Mouse (Mus musculus) right cerebral cortex, adult 2 months (tissue): ENCODE data around the gene Maea.
"Not testable (repeated sequence)": the region's sequence is repeated elsewhere in the genome, so short reads cannot be mapped to it uniquely, and the experiment has no call there.

Source experiments
- DNase-seq, 2 experiments: peaks; one replicate each; pipeline ENCODE4 v3.0.0; 2021 to 2022; ENCODE audit warnings: low spot score in 2 of 2

Maea gene

DNA sequence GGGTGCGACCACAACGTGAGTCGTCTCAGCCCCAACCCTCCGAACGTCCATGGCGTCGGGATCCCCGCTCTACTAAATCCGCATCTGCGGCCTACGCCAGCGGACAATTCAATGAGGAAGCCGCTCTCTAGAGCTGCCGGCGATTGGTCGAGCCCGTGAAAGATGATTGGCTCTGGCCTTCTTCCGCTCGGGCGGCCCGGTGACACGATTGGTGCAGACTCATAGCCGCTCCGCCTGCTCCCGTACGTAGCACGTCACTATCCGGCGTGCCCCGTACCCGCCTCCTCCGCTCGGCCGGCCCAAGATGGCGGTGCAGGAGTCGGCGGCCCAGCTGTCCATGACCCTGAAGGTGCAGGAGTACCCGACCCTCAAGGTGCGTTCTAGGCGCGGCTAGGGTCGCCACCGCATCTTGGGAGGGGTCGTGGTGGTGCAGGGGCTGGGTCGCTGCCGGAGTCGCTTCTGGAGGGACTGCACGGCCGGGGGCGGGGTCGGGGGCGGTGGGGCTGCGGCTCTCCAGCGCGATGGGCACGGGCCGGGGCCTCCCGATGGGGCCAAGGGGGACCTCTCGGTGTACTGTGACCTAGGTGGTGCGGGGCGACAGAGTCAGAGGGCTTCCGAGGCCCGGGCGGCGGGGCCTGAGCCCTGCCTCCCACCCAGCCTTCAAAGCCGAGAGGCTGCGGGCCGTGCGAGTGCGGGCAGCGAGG lies at the start of gene Maea:
Maea (plus strand) TSS at position 237 of the 704 bp plus-strand sequence.
- peak; percentile 97 to 98 for DNase-seq

DNA sequence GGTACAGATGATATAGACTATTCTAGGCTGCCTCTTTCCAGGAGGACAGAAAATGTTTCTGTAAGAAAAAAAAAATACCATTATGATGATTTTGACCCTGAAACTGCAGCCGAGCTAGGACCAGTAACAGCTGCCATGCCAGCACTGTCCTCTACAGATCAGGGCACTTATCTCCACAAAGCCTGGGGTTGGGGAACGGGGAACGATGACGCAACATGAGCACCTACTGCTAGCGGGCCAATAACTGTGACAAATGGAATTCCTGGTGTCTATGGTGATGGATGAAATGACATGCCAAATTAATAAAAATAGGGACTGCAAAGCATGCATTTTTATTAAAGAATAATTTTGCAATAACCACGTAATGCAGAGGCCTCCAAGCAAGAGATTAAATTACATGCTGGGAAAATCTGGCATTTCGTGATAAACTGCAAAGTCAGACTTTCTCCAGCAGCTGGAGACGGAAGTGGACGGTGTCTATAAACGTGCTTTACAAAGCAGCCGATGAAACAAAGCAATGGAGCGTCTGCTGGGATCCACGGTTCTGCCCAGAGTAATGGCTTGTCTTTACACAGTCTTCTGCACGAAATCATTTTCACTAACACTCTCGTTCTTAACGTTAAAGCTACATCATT lies 41.4 kb upstream of the Maea start:
- DNase-seq: no peak

DNA sequence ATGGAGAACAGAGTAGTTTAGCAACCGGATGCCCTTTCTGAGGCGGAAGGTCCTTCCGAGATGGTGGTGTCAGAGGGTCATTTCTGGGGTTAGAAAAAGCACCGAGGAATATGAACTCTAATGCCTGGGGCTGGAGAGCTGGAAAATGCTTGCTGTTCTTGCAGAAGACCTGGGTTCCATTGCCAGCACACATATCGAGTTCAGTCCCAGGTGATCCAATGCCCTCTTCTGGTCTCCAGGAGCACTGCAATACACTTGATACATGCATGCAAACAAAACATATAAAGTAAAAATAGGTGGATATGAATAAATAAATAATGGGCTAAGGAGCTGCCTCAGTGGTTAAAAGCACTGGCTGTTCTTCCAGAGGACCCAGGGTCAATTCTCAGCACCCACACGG lies 38.1 kb upstream of the Maea start:
- DNase-seq: no peak

DNA sequence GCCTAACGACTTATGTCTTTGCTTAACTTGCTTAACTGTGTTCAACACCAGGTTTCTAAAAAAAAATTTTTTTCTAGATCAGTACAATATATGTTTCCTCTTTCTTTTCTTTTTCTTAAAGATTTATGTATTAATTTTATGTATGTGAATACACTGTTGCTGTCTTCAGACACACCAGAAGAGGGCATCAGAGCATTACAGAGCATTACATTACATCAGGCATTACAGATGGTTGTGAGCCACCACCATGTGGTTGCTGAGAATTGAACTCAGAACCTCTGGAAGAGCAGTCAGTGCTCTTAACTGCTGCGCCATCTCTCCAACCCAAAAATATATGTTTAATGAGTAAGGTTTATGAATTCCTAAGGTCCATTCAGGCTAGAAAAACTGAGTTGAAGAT lies 33.5 kb upstream of the Maea start:
- no peak for DNase-seq

DNA sequence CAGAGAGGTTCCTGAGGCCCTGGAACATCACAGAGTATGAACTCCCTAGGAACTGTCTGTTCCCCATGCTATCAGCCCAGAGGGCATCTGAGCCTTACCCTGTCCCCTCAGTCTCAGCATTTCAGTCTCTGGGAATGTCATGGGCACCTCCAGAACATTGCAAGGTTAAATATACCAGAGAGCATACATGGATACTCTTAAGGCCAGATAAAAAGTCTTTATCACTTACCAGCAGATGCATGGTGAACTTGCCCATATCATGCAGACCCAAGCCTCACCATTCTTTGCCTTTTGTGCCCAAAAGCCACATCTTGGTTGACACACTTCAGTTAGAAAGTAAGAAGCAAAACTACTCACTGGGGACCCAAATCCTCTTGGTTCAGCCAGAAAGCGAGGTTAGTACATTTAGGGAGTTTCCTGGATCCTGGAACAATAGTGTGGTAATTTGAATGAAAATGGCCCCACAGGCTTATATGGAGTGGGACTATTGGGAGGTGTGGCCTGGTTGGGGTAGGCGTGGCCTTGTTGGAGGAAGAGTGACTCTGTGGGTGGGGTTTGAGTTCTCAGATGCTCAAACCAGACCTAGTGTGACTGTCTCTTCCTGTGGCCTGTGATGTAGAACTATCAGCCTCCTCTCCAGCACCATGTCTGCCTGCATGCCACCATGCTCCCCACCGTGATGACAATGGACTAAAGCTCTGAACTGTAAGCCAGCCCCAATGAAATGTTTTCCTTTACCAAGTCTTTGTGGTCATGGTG lies 24.4 kb upstream of the Maea start:
- no peak for DNase-seq

DNA sequence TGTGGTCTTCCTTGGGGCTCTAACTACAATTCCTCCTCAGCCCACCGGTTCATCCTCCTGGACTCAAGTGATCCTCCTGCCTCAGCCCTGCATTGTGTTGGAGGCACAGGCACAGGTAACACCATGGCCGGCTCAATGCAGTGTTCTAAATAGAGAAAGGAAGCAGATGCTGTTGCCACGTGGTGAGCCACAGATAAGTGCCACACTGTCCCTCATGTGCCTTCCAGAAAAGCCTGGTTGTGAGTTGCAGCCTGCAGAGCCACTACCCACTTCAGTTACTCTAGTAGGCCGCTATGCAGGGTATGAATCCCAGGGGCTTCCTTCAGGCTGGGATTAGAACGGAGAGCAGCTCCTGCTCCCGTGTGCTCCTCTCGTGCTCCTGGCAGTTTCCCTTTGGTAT lies 23.1 kb upstream of the Maea start:
- no peak for DNase-seq

DNA sequence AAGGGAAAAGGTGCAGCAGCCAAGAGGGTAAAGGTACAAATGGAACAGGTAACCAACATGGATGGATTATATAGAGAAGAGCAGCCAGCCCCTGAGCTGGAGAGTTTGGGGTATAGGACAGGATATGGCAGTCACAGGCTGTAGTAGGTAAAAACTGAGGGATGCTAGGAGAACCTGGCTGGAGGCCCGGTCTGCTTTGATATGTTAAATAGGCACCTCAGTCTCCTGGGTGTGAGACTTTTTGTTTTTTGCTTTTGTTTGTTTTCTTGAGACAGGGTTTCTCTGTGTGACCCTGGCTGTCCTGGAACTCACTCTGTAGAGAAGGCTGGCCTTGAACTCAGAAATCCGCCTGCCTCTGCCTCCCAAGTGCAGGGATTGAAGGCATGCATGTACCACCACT lies 10.8 kb upstream of the Maea start:
- no peak for DNase-seq

DNA sequence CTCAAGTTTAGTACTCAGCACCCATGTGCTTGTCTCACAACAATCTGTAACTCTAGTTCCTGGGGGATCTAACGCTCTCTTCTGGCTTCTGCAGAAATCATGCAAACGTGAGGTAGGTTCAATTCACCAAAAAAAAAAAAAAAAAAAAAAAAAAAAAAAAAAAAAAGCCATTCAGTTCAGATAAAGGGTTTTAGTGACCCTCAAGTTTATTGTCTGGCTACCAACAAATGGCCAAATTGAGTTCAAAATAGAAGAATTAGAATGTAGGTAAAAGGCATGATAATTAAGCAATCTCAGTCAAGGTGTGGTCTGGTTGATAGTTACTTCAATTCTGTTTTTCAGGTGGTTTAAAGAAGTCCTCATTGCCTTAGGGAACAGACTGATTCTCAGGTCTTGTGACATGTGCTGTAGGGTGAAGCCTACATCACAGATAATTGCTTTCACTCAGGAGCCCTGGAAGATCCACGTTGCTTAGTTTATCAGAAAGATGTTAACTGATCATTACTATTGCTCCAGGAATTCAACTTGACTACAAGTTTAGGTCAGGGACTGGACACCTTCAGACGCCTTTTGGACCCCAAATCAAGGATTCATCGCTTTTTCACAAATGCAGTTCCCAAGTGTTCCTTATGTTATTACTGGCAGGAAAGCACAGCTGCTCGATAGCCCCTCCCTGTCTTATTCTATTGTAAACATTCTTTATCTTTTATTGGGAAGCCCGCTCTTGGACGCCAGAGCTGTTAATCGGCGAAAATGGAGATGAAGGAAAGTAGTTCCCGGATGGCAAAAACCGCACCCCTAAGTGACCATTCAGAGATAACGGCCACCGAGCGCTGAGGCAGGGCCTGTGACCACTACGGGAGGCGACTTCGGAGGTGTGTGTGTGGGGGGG lies 682 bp upstream of the Maea start:
- DNase-seq: no peak

DNA sequence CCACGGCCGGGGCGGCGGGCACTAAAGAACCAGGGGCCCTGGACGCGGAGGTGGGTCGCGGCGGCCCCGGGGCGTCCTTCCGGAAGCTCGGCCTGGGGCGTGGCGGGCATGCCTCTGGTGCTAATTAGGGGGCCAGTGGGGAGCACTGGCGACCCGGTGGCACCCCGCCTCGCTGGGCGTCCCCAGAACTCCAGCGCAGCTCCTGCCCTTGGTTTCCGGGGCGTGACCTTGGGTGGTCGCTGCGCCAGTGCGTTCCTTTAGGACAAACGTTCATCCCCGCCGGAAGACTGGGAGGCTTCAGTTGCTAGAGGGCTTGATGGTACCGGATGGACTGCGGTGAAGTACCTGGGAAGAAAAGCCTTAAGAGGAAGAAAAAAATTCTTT lies 660 bp downstream of the Maea start:
- peak; percentile 10 to 16 for DNase-seq

DNA sequence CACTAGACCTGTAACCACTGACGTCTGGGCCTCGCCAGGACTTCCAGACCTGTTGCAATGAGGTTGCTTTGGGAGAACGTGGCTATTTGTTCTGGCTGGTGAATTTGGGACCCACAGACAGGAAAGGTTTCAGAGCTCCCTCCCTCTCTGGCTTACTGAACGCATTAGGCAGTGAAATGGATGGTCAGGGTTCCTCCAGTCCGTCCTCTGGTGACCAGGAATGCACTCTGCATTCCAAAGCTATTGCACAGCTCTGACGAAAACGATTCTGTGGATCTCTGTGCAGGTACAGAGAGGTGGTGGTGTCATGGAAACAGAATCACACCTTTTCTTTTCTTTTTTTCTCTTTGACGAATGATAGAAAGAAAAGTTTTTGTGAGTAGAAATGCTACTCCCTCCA lies 1.9 kb downstream of the Maea start:
- no peak for DNase-seq

DNA sequence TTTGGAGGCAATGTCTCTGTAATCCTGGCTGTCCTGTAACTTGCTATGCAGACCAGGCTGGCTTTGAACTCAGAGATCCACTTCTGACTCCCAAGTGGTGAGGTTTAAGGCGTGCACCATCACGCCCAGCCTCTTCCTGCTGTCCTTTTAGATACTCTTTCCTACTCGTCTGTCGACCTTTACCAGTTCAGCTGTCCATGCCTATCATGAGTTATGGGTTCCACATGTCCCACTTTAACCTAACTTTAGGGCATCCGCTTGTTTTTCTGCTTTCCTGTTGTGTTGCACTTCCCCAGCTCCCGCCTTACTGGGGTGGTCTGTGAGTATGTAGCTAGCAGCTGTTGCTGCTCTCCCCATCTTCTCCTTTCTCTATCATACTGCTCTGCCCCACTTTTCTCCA lies 5.9 kb downstream of the Maea start:
- no peak for DNase-seq

DNA sequence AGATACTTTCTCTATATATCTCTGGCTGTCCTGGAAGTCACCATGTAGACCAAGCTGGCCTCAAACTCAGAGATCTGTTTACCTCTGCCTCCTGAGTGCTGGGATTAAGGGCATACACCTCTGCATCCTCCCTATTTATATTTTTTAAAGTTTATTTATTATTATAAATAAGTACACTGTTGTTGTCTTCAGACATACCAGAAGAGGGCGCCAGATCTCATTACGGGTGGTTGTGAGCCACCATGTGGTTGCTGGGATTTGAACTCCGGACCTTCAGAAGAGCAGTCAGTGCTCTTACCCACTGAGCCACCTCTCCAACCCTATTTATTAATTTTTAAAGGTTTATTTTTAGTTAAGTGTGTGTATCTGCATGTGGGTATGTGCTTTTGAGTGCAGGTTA lies 6.9 kb downstream of the Maea start:
- not testable (repeated sequence) for DNase-seq

DNA sequence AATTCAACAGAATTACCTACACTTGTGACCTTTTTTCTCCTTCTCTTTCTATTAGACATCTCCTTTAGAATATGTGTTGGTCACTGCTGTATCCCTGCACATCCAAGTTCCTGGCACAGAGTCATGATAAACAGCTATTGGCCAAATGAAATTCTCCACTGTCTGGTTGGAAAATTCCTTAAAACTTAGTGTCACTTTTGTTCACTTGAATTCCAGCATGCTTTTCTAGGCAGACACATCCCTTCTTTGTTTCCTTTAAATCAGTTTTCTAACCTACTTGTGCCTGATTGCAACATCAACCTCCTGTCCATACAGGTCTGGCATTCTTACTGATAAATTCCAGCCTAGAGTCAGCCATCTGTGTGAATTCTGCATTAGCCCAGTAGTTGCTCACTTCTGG lies 7.5 kb downstream of the Maea start:
- no peak for DNase-seq

DNA sequence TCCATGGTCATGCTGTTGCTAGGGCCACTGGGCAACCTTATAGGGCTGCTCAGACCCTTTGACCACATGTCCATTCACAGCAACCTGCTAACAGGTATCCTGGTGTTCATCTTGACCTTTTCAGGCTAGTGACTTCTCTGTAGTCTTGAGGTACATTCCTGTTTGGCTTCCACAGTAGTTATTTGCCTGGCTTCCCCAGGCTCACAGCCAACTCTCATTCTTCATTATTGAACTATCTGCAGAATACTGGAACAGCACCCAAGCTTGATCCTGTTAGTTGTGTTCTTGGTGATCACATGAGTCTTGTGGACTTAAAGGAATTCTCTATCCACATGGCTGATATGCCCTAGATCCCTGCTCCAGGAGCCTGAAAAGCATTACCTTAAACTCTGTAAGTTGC lies 8.3 kb downstream of the Maea start:
- DNase-seq: no peak

DNA sequence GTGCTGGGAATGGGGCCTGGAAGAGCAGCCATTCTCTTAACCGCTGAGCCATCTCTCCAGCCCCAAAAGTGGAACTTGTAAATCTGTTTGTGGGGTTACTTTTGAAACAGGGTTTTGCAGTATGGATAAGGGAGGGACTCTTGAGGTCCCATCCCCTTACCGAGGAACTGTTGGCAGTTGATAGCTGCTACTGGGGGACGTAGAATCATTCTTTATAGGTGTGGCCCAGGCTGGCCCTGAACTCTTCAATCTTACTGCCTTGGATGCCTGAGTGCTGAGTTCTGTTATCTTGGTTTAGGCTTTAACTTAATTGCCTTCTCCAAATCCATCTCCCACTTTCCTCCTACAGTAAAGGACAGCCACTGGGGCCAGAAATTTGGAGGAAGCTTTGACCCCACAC lies 8.8 kb downstream of the Maea start:
- no peak for DNase-seq

DNA sequence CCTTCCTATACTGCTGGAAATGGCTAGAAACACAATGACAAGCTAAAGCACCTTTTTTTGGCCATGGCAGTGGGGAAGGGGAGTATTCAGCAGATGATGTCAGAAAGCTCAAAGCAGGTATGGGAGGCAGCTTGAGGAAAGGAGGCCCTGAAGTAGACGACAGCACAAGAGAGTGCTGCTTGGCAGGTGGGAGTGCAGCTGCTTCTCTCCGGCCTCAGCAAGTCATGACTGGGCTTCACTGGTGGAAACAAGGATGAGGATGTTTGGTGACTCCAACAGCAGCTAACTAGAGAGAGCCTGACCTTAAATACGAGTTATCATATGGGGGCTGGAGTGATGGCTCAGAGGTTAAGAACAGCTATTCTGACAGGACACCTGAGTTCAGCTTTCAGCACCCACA lies 12.3 kb downstream of the Maea start:
- no peak for DNase-seq

DNA sequence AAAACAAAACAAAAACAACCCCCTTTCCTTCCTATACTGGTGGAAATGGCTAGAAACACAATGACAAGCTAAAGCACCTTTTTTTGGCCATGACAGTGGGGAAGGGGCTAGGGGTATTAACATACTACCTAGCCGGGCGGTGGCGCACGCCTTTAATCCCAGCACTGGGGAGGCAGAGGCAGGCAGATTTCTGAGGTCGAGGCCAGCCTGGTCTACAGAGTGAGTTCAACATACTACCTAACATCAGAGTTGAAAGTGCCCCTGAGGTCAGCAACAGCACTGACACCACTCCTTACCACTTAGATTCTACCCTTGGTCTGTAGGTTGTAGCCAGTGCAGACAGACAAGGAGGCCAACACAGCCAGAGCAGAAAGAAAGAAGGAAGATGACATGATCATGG lies 13.9 kb downstream of the Maea start:
- no peak for DNase-seq

DNA sequence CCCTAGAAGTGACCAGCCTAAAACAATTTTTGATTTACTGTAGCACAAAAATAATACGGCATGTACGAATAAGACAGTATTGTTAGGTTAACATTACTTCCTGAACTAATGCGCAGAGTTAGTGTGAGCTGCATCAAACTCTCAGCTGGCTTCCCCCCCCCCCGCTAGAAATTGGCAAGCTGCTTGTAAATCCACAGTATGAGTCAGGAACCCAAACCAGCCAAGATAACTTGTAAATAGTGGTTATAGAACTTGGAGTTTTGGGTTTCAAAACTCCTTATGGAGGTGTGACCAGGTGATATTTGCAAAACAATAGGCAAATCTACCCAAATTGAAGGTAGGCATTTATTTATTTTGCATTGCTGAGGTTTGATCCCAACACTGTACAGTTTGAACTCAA lies 14.4 kb downstream of the Maea start:
- DNase-seq: no peak

DNA sequence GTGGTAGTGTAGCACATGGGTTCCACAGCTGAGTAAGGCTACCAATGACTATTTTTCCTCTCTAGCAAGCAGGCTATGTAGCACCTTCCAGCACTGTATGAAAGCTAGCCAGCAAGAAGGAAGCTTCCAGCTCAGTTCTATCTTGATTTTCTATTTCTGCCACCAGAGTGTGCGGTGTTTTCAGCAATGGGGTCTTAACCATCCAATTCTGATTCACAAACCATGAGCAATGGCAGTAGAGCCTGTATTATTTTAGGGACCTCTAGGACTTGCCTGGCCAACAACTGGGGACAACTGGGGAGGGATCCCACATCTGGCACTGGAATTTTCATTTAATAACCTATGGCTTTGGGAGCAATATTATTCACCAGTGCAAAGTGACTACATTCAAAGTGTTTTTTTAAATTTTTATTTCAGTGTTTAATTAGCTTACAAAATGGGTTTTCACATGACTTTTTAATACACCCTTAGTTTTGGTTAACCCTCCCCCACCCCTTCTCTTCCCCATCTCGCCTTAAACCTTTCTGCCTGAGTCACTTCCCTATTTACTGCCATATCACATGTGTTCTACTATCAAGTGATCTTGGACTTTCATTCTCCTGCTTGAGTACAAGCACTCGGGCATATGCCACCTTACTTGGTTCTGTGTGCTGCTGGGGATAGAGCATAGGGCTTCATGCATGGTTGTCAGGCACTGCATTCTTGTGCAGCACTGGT lies 16.4 kb downstream of the Maea start:
- DNase-seq: no peak

DNA sequence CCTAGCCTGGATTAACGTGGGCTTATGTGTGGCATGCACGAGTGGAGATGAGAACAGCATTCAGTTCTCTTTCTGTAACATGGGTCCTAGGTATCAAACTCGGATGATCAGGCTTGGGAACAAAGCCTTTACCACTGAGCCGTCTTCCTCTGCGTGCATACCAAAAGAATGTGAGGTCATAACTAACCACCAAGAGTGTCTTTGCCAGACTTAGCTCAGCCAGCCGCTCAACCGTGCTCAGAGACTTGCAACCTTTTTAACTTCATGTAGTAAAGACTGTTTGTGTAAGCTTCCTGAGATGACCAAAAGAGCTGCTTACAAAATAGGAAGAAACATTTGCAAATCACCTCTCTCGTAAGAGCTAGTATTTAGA lies 16.9 kb downstream of the Maea start:
- no peak for DNase-seq

DNA sequence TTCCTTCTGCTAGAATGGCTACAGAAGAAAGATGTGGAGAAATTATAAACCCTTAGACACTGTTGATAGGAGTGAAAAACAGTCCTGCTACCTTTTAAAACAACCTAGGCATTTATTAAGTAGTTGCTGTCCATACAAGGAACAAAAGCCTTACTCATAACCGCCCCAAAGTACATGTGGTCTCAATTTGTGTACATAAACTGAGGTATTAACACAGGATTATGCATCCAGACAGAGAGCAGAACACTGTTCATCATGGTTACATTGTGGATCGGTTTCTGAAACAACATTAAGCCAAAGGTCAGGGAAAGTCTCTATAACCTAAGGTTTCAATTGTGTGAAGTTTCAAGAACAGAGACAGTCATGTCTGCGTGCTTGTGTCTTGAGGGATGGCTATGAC lies 17.7 kb downstream of the Maea start:
- no peak for DNase-seq

DNA sequence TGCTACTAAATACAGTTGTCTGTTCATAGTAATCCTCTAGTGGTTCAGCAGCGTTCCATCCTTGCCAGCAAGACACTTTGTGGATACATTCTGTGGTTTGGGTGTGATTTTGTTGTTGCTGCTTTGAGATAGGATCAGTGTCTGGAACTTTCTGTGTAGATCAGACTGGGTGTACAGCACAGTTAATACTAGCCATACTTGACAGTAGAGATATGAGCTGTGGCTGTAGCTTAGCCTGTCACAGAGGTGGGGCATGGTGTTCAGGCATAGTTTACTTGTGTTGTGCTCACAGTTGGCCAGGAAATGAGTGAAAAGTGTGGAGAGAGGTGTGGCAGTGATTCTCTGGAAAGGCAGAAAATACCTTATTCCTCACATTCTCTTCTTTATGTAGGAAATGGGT lies 22.2 kb downstream of the Maea start:
- DNase-seq: no peak
